Mouse (Mus musculus) kidney, adult 2 months (tissue): Measurements from ENCODE around the gene Fzr1.

Experiments
- CTCF ChIP-seq: fragments of 200-500 bp; conservative IDR thresholded peaks from 2 replicates; pipeline ENCODE4 v1.5.1; 2011; ENCODE audit warnings: low read depth, mild to moderate bottlenecking, control low read depth, low read length, moderate library complexity, mixed read lengths; ENCODE audit not compliant: insufficient read depth, insufficient read length
- POLR2A ChIP-seq: fragments of 200-500 bp; IDR thresholded peaks from one replicate; pipeline ENCODE4 v1.6.1; 2011; ENCODE audit warnings: low read depth, low read length, control low read depth

GRCm38 (mm10) chr10:81409330-81409729 lies 31.0 kb upstream of the Fzr1 start:
- TF ChIP-seq POLR2A = no peak
- TF ChIP-seq CTCF = no peak
